Comparison of ENCODE assay signal across 7 mouse cellular contexts in genomic region chr9:8902277-8902676, GRCm38 (mm10). TPM values are rescaled to one million over a fixed set of nuclear protein-coding genes. Genes with fewer than 3 reads are reported as not detected.
DNase-seq lines count a peak whose midpoint lies in the region; ATAC-seq and TF ChIP-seq lines count a peak whose summit lies in the region.

No protein-coding gene starts in this region.

- H3K4me3 ChIP-seq in layer of hippocampus, adult 2 months = peak overlapping the region; percentile 80
- peak overlapping the region; percentile 59 for H3K4me3 ChIP-seq in embryonic facial prominence, embryonic 13.5 days
- peak overlapping the region; percentile 72 for H3K4me3 ChIP-seq in forebrain, postnatal 0 days (ENCODE audit: low read depth, low read length)
- peak overlapping the region; percentile 60 for H3K4me3 ChIP-seq in midbrain, embryonic 15.5 days

- peak overlapping the region; percentile 95 for H3K4me2 ChIP-seq in embryonic facial prominence, embryonic 13.5 days
- peak overlapping the region; percentile 90 for H3K4me2 ChIP-seq in forebrain, postnatal 0 days (ENCODE audit: low read depth)
- peak overlapping the region; percentile 92 for H3K4me2 ChIP-seq in midbrain, embryonic 15.5 days

- peaks cover 24% of the 10 kb centered on the region for H3K4me1 ChIP-seq in embryonic facial prominence, embryonic 13.5 days
- H3K4me1 ChIP-seq in forebrain, postnatal 0 days (ENCODE audit: insufficient read depth) = no peaks in the 10 kb centered on the region
- peaks cover 24% of the 10 kb centered on the region for H3K4me1 ChIP-seq in midbrain, embryonic 15.5 days

- no peaks in the 10 kb centered on the region for H3K36me3 ChIP-seq in embryonic facial prominence, embryonic 13.5 days
- H3K36me3 ChIP-seq in forebrain, postnatal 0 days (ENCODE audit: insufficient read depth) = no peaks in the 10 kb centered on the region
- no peaks in the 10 kb centered on the region for H3K36me3 ChIP-seq in midbrain, embryonic 15.5 days (replicated peaks)

- peaks cover 60% of the 10 kb centered on the region for H3K27me3 ChIP-seq in embryonic facial prominence, embryonic 13.5 days
- H3K27me3 ChIP-seq in forebrain, postnatal 0 days (ENCODE audit: insufficient read depth, low read length) = peaks cover 6% of the 10 kb centered on the region; the same call in 1 of the 2 replicates
- H3K27me3 ChIP-seq in midbrain, embryonic 15.5 days (replicated peaks) = peaks cover 22% of the 10 kb centered on the region

- no peak for DNase-seq in layer of hippocampus, adult 2 months (ENCODE audit: low spot score in 2 of 2)
- DNase-seq in layer of hippocampus, adult 9-11 months = no peak
- DNase-seq in forebrain, postnatal 0 days = no peak
- no peak for DNase-seq in gastrocnemius, postnatal 14 days
- DNase-seq in urinary bladder, adult 18-20 months (ENCODE audit: low spot score in 2 of 2) = no peak

- H3K27ac ChIP-seq in layer of hippocampus, adult 2 months = peak overlapping the region; percentile 90
- no peak overlapping the region for H3K27ac ChIP-seq in embryonic facial prominence, embryonic 13.5 days
- H3K27ac ChIP-seq in forebrain, postnatal 0 days (ENCODE audit: low read depth, low read length) = no peak overlapping the region
- H3K27ac ChIP-seq in midbrain, embryonic 15.5 days = peak overlapping the region; percentile 77; the same call in 1 of the 2 replicates

- no peaks in the 10 kb centered on the region for H3K9me3 ChIP-seq in embryonic facial prominence, embryonic 13.5 days
- no peaks in the 10 kb centered on the region for H3K9me3 ChIP-seq in forebrain, postnatal 0 days (ENCODE audit: low read length)
- H3K9me3 ChIP-seq in midbrain, embryonic 15.5 days = no peaks in the 10 kb centered on the region

- no peak overlapping the region for H3K9ac ChIP-seq in embryonic facial prominence, embryonic 13.5 days
- H3K9ac ChIP-seq in forebrain, postnatal 0 days = peak overlapping the region; percentile 84
- peak overlapping the region; percentile 68 for H3K9ac ChIP-seq in midbrain, embryonic 15.5 days

- no peak for ATAC-seq in embryonic facial prominence, embryonic 13.5 days (ENCODE audit: insufficient number of reproducible peaks, insufficient read depth, low FRiP score, low TSS enrichment, low read depth)
- ATAC-seq in forebrain, postnatal 0 days = no peak
- peak; percentile 14 for ATAC-seq in midbrain, embryonic 15.5 days (replicated peaks)

- WGBS in embryonic facial prominence, embryonic 13.5 days = 18% methylated on average over 3 of the region's 3 CpGs
- WGBS in forebrain, postnatal 0 days = 34% methylated on average over 3 of the region's 3 CpGs
- 28% methylated on average over 3 of the region's 3 CpGs for WGBS in midbrain, embryonic 15.5 days

- intact Hi-C loops in gastrocnemius, postnatal 14 days (cut with DNase I; ENCODE audit: low total_unique reads) = no loop called here

- TF ChIP-seq CTCF in layer of hippocampus, adult 2 months (conservative IDR thresholded peaks at IDR 0.05) = no peak
- no peak for TF ChIP-seq CTCF in forebrain, postnatal 0 days (IDR thresholded peaks at IDR 0.05; ENCODE audit: low read depth)

RNA-seq across cellular contexts. Expression of gene Pgr, which starts 2.6 kb away (rescaled TPM):
- total RNA-seq in layer of hippocampus, adult 2 months (2021) = 10 to 100 TPM; 10.5 to 10.8 TPM
- polyA plus RNA-seq in embryonic facial prominence, embryonic 13.5 days (2015; fragmentation: Nextera tagmentation; extraction: Ambion mirVana) = 0.22 and 0.33 TPM in 2 replicates
- 5.1 and 5.5 TPM in 2 replicates for total RNA-seq in forebrain, postnatal 0 days (2014; rRNA removed)
- polyA plus RNA-seq in forebrain, postnatal 0 days (2015; fragmentation: Nextera tagmentation; extraction: Ambion mirVana) = 2.2 and 3.1 TPM in 2 replicates
- polyA plus RNA-seq in midbrain, embryonic 15.5 days (2015; fragmentation: Nextera tagmentation; extraction: Ambion mirVana) = 3.1 and 3.6 TPM in 2 replicates
- total RNA-seq in gastrocnemius, postnatal 14 days (2021) = under 1 TPM; 0.06 to 0.09 TPM

Comparison
In these comparisons a context has a peak if more than half of its experiments do, and no peak if none do; other contexts are left out.
1. H3K27ac ChIP-seq: peak in layer of hippocampus, adult 2 months (single experiment) and midbrain, embryonic 15.5 days (single experiment); none in embryonic facial prominence, embryonic 13.5 days (single experiment) and forebrain, postnatal 0 days (single experiment).
2. Peak in every context shown above with its lines, with median percentiles within 50 percentile points of each other: H3K4me3 ChIP-seq and H3K4me2 ChIP-seq.